In genomic region chr5:135073349-135074150, GRCm38 (mm10) we compare ENCODE assay signal across 10 mouse cellular contexts. TPM values are rescaled to one million over a fixed set of nuclear protein-coding genes. Genes with fewer than 3 reads are reported as not detected.
A peak's percentile ranks its signal among the peaks of the same experiment; 100 is the strongest.
DNase-seq lines count a peak whose midpoint lies in the region; ATAC-seq and TF ChIP-seq lines count a peak whose summit lies in the region.
"Had no signal": no experiment of that assay in that cellular context is flagged by ENCODE, and none has a peak within 500 bp of the region (broad histone marks: within the 10 kb centered on the region; RNA-seq: fewer than 3 reads in every experiment).

No protein-coding gene starts in this region.

- peak overlapping the region; percentile 33; the same call in 1 of the 2 replicates for H3K9ac ChIP-seq in heart, postnatal 0 days (replicated peaks; ENCODE audit: low read depth, low read length)
- H3K9ac ChIP-seq in midbrain, embryonic 12.5 days (replicated peaks), result peak overlapping the region; percentile 29; the same call in 1 of the 2 replicates
- no peak overlapping the region for H3K9ac ChIP-seq in midbrain, postnatal 0 days (replicated peaks; ENCODE audit: low read length, poor library complexity, severe bottlenecking)
- no peak overlapping the region; the same call in 1 of the 2 replicates for H3K9ac ChIP-seq in hindbrain, embryonic 12.5 days
- no peak overlapping the region for H3K9ac ChIP-seq in stomach, embryonic 15.5 days

- ATAC-seq in heart, postnatal 0 days (ENCODE audit: insufficient read depth, low read depth), result no peak
- ATAC-seq in midbrain, embryonic 12.5 days (ENCODE audit: low FRiP score, low read depth), result no peak
- no peak for ATAC-seq in midbrain, postnatal 0 days (ENCODE audit: low FRiP score)
- no peak for ATAC-seq in hindbrain, embryonic 12.5 days (ENCODE audit: low FRiP score)
- ATAC-seq in stomach, embryonic 15.5 days (ENCODE audit: insufficient read depth, low FRiP score, low read depth), result no peak

- H3K4me3 ChIP-seq in heart, postnatal 0 days (ENCODE audit: low read depth, low read length), result no peak overlapping the region
- no peak overlapping the region for H3K4me3 ChIP-seq in midbrain, embryonic 12.5 days
- H3K4me3 ChIP-seq in midbrain, postnatal 0 days (ENCODE audit: low read depth, low read length), result no peak overlapping the region
- no peak overlapping the region for H3K4me3 ChIP-seq in hindbrain, embryonic 12.5 days
- H3K4me3 ChIP-seq in stomach, embryonic 15.5 days (replicated peaks), result no peak overlapping the region
- H3K4me3 ChIP-seq: erythroblast, embryonic 14.5 days had no signal

- no peaks in the 10 kb centered on the region for H3K36me3 ChIP-seq in heart, postnatal 0 days (replicated peaks; ENCODE audit: control insufficient read depth, insufficient read depth, low read length)
- peaks cover 28% of the 10 kb centered on the region for H3K36me3 ChIP-seq in midbrain, embryonic 12.5 days
- H3K36me3 ChIP-seq in midbrain, postnatal 0 days (ENCODE audit: insufficient read depth, low read length), result peaks cover 21% of the 10 kb centered on the region
- H3K36me3 ChIP-seq in hindbrain, embryonic 12.5 days, result peaks cover 36% of the 10 kb centered on the region
- H3K36me3 ChIP-seq in stomach, embryonic 15.5 days, result no peaks in the 10 kb centered on the region

- no peaks in the 10 kb centered on the region for H3K9me3 ChIP-seq in heart, postnatal 0 days (replicated peaks; ENCODE audit: control insufficient read depth, low read length)
- no peaks in the 10 kb centered on the region for H3K9me3 ChIP-seq in midbrain, embryonic 12.5 days
- H3K9me3 ChIP-seq in midbrain, postnatal 0 days (ENCODE audit: low read length), result no peaks in the 10 kb centered on the region
- no peaks in the 10 kb centered on the region for H3K9me3 ChIP-seq in hindbrain, embryonic 12.5 days (replicated peaks)
- H3K9me3 ChIP-seq in stomach, embryonic 15.5 days, result no peaks in the 10 kb centered on the region

- no peak for DNase-seq in heart, postnatal 0 days (ENCODE audit: low spot score)
- DNase-seq in heart, adult 9 months (ENCODE audit: low spot score in 2 of 2), result no peak
- DNase-seq in midbrain, postnatal 0 days (ENCODE audit: low spot score), result no peak
- no peak for DNase-seq in right cerebral cortex, postnatal 10 days (ENCODE audit: low spot score in 2 of 2)
- DNase-seq: heart, postnatal 10 days; lung, adult 18-20 months had no signal

- no peak for TF ChIP-seq EP300 in heart, postnatal 0 days (IDR thresholded peaks at IDR 0.05; ENCODE audit: low read depth)

- H3K27me3 ChIP-seq in heart, postnatal 0 days (ENCODE audit: control insufficient read depth, insufficient read depth, low read length), result no peaks in the 10 kb centered on the region
- H3K27me3 ChIP-seq in midbrain, embryonic 12.5 days, result no peaks in the 10 kb centered on the region
- H3K27me3 ChIP-seq in midbrain, postnatal 0 days (ENCODE audit: insufficient read depth, low read length), result no peaks in the 10 kb centered on the region
- H3K27me3 ChIP-seq in hindbrain, embryonic 12.5 days, result no peaks in the 10 kb centered on the region
- H3K27me3 ChIP-seq in stomach, embryonic 15.5 days (replicated peaks), result no peaks in the 10 kb centered on the region

- no peak for TF ChIP-seq CTCF in heart, postnatal 0 days (IDR thresholded peaks at IDR 0.05; ENCODE audit: low read depth)
- TF ChIP-seq CTCF in midbrain, postnatal 0 days (IDR thresholded peaks at IDR 0.05), result no peak

- no peak overlapping the region for H3K27ac ChIP-seq in heart, postnatal 0 days (ENCODE audit: low read depth)
- no peak overlapping the region for H3K27ac ChIP-seq in midbrain, embryonic 12.5 days (replicated peaks)
- H3K27ac ChIP-seq in midbrain, postnatal 0 days (ENCODE audit: low read depth, low read length), result no peak overlapping the region
- H3K27ac ChIP-seq in hindbrain, embryonic 12.5 days, result no peak overlapping the region
- no peak overlapping the region for H3K27ac ChIP-seq in stomach, embryonic 15.5 days

- H3K4me1 ChIP-seq in heart, postnatal 0 days (ENCODE audit: control insufficient read depth, insufficient read depth), result no peaks in the 10 kb centered on the region
- H3K4me1 ChIP-seq in midbrain, embryonic 12.5 days, result peaks cover 25% of the 10 kb centered on the region
- no peaks in the 10 kb centered on the region for H3K4me1 ChIP-seq in midbrain, postnatal 0 days (ENCODE audit: insufficient read depth, low read length)
- H3K4me1 ChIP-seq in hindbrain, embryonic 12.5 days, result peaks cover 33% of the 10 kb centered on the region
- peaks cover 23% of the 10 kb centered on the region for H3K4me1 ChIP-seq in stomach, embryonic 15.5 days

- WGBS in heart, postnatal 0 days, result 39% methylated on average over 26 of the region's 26 CpGs
- WGBS in midbrain, embryonic 12.5 days, result 28% methylated on average over 23 of the region's 26 CpGs
- 23% methylated on average over 20 of the region's 26 CpGs for WGBS in midbrain, postnatal 0 days
- 27% methylated on average over 25 of the region's 26 CpGs for WGBS in hindbrain, embryonic 12.5 days
- 33% methylated on average over 25 of the region's 26 CpGs for WGBS in stomach, embryonic 15.5 days

- no peak overlapping the region for H3K4me2 ChIP-seq in heart, postnatal 0 days (ENCODE audit: low read depth, low read length)
- no peak overlapping the region for H3K4me2 ChIP-seq in midbrain, embryonic 12.5 days (replicated peaks)
- H3K4me2 ChIP-seq in midbrain, postnatal 0 days (ENCODE audit: low read depth, low read length, poor library complexity, severe bottlenecking), result no peak overlapping the region
- H3K4me2 ChIP-seq in hindbrain, embryonic 12.5 days (replicated peaks), result 0 out of 2 replicates have a peak overlapping the region, but pooled peaks have one; percentile 13
- peak overlapping the region; percentile 8; the same call in 1 of the 2 replicates for H3K4me2 ChIP-seq in stomach, embryonic 15.5 days

RNA-seq across cellular contexts. Expression of gene Vps37d, which starts 4.5 kb away (rescaled TPM):
- total RNA-seq in heart, postnatal 0 days (2014; rRNA removed; ENCODE audit: low replicate concordance), result 3.7 and 5.6 TPM in 2 replicates
- polyA plus RNA-seq in heart, postnatal 0 days (2015; fragmentation: Nextera tagmentation; extraction: Ambion mirVana), result 1.0 and 1.1 TPM in 2 replicates
- polyA plus RNA-seq in midbrain, embryonic 12.5 days (2016; fragmentation: Nextera tagmentation; extraction: Ambion mirVana), result 28.2 and 32.1 TPM in 2 replicates
- 95.4 and 107 TPM in 2 replicates for total RNA-seq in midbrain, postnatal 0 days (2014; rRNA removed)
- polyA plus RNA-seq in midbrain, postnatal 0 days (2015; fragmentation: Nextera tagmentation; extraction: Ambion mirVana), result 31.2 and 32.0 TPM in 2 replicates
- 31.6 and 34.2 TPM in 2 replicates for polyA plus RNA-seq in hindbrain, embryonic 12.5 days (2016; fragmentation: Nextera tagmentation; extraction: Ambion mirVana)
- 7.3 and 7.6 TPM in 2 replicates for polyA plus RNA-seq in stomach, embryonic 15.5 days (2015; fragmentation: Nextera tagmentation; extraction: Ambion mirVana)
- polyA plus RNA-seq: erythroblast, embryonic 14.5 days had no signal

RNA-seq across cellular contexts. Expression of gene Bud23, which starts 8.8 kb away (rescaled TPM):
- total RNA-seq in heart, postnatal 0 days (2014; rRNA removed; ENCODE audit: low replicate concordance), result 34.2 and 49.6 TPM in 2 replicates
- polyA plus RNA-seq in heart, postnatal 0 days (2015; fragmentation: Nextera tagmentation; extraction: Ambion mirVana), result 33.7 and 38.2 TPM in 2 replicates
- polyA plus RNA-seq in midbrain, embryonic 12.5 days (2016; fragmentation: Nextera tagmentation; extraction: Ambion mirVana), result 118 and 119 TPM in 2 replicates
- total RNA-seq in midbrain, postnatal 0 days (2014; rRNA removed), result 48.3 and 49.9 TPM in 2 replicates
- polyA plus RNA-seq in midbrain, postnatal 0 days (2015; fragmentation: Nextera tagmentation; extraction: Ambion mirVana), result 63.6 and 65.5 TPM in 2 replicates
- 113 and 119 TPM in 2 replicates for polyA plus RNA-seq in hindbrain, embryonic 12.5 days (2016; fragmentation: Nextera tagmentation; extraction: Ambion mirVana)
- 98.6 and 112 TPM in 2 replicates for polyA plus RNA-seq in stomach, embryonic 15.5 days (2015; fragmentation: Nextera tagmentation; extraction: Ambion mirVana)

RNA-seq across cellular contexts. Expression of gene Dnajc30, which starts 9.5 kb away (rescaled TPM):
- total RNA-seq in heart, postnatal 0 days (2014; rRNA removed; ENCODE audit: low replicate concordance), result 7.7 and 19.7 TPM in 2 replicates
- 33.6 and 34.1 TPM in 2 replicates for polyA plus RNA-seq in heart, postnatal 0 days (2015; fragmentation: Nextera tagmentation; extraction: Ambion mirVana)
- polyA plus RNA-seq in midbrain, embryonic 12.5 days (2016; fragmentation: Nextera tagmentation; extraction: Ambion mirVana), result 27.6 and 28.3 TPM in 2 replicates
- 13.5 and 21.4 TPM in 2 replicates for total RNA-seq in midbrain, postnatal 0 days (2014; rRNA removed)
- 52.5 and 52.8 TPM in 2 replicates for polyA plus RNA-seq in midbrain, postnatal 0 days (2015; fragmentation: Nextera tagmentation; extraction: Ambion mirVana)
- 28.9 and 34.4 TPM in 2 replicates for polyA plus RNA-seq in hindbrain, embryonic 12.5 days (2016; fragmentation: Nextera tagmentation; extraction: Ambion mirVana)
- 28.9 and 33.5 TPM in 2 replicates for polyA plus RNA-seq in stomach, embryonic 15.5 days (2015; fragmentation: Nextera tagmentation; extraction: Ambion mirVana)

RNA-seq across cellular contexts. Expression of gene Mlxipl, which starts 16.1 kb away (rescaled TPM):
- 1.2 and 16.0 TPM in 2 replicates for total RNA-seq in heart, postnatal 0 days (2014; rRNA removed; ENCODE audit: low replicate concordance)
- 3.4 and 5.3 TPM in 2 replicates for polyA plus RNA-seq in heart, postnatal 0 days (2015; fragmentation: Nextera tagmentation; extraction: Ambion mirVana)
- polyA plus RNA-seq in midbrain, embryonic 12.5 days (2016; fragmentation: Nextera tagmentation; extraction: Ambion mirVana), result 2.0 and 2.1 TPM in 2 replicates
- 0.38 and 1.2 TPM in 2 replicates for total RNA-seq in midbrain, postnatal 0 days (2014; rRNA removed)
- polyA plus RNA-seq in midbrain, postnatal 0 days (2015; fragmentation: Nextera tagmentation; extraction: Ambion mirVana), result 0.79 and 1.2 TPM in 2 replicates
- 1.5 and 2.0 TPM in 2 replicates for polyA plus RNA-seq in hindbrain, embryonic 12.5 days (2016; fragmentation: Nextera tagmentation; extraction: Ambion mirVana)
- polyA plus RNA-seq in stomach, embryonic 15.5 days (2015; fragmentation: Nextera tagmentation; extraction: Ambion mirVana), result 5.8 and 7.5 TPM in 2 replicates

RNA-seq across cellular contexts. Expression of gene Stx1a, which starts 50.3 kb away (rescaled TPM):
- 2.3 and 3.7 TPM in 2 replicates for total RNA-seq in heart, postnatal 0 days (2014; rRNA removed; ENCODE audit: low replicate concordance)
- 2.3 and 2.5 TPM in 2 replicates for polyA plus RNA-seq in heart, postnatal 0 days (2015; fragmentation: Nextera tagmentation; extraction: Ambion mirVana)
- polyA plus RNA-seq in midbrain, embryonic 12.5 days (2016; fragmentation: Nextera tagmentation; extraction: Ambion mirVana), result 27.8 and 29.3 TPM in 2 replicates
- total RNA-seq in midbrain, postnatal 0 days (2014; rRNA removed), result 165 and 175 TPM in 2 replicates
- polyA plus RNA-seq in midbrain, postnatal 0 days (2015; fragmentation: Nextera tagmentation; extraction: Ambion mirVana), result 190 and 202 TPM in 2 replicates
- polyA plus RNA-seq in hindbrain, embryonic 12.5 days (2016; fragmentation: Nextera tagmentation; extraction: Ambion mirVana), result 34.3 and 38.7 TPM in 2 replicates
- polyA plus RNA-seq in stomach, embryonic 15.5 days (2015; fragmentation: Nextera tagmentation; extraction: Ambion mirVana), result 11.8 and 12.3 TPM in 2 replicates

Comparison
In these comparisons a context has a peak if more than half of its experiments do, and no peak if none do; other contexts are left out.
1. H3K9ac ChIP-seq: peak in heart, postnatal 0 days (single experiment) and midbrain, embryonic 12.5 days (single experiment); none in midbrain, postnatal 0 days (single experiment), hindbrain, embryonic 12.5 days (single experiment) and stomach, embryonic 15.5 days (single experiment).
2. H3K4me2 ChIP-seq: peak in hindbrain, embryonic 12.5 days (single experiment) and stomach, embryonic 15.5 days (single experiment); none in heart, postnatal 0 days (single experiment), midbrain, embryonic 12.5 days (single experiment) and midbrain, postnatal 0 days (single experiment).